Mouse (Mus musculus) hindlimb bud, embryonic 11.5 days (tissue): ENCODE results near the gene Dusp13.

Experiments
- DNase-seq: peaks from one replicate; pipeline ENCODE4 v3.0.0-alpha.2; 2012; ENCODE audit warnings: low read depth, low spot score; ENCODE audit errors: extremely low spot score

Gene Dusp13

GRCm38 (mm10) chr14:21750881-21751542 is at the start of gene Dusp13:
Gene Dusp13 (minus strand): TSS chr14:21751181.
- DNase-seq, result no peak

- no peak for DNase-seq
These were observed 49.7 kb upstream of the Dusp13 start for GRCm38 (mm10) chr14:21800641-21801040.

GRCm38 (mm10) chr14:21792250-21792649 is 41.3 kb upstream of the Dusp13 start:
- no peak for DNase-seq

- no peak for DNase-seq
These were observed 40.7 kb upstream of the Dusp13 start for GRCm38 (mm10) chr14:21791722-21792121.

- DNase-seq, result no peak
These were observed 39.7 kb upstream of the Dusp13 start for GRCm38 (mm10) chr14:21790585-21791251.

- no peak for DNase-seq
These were observed 37.1 kb upstream of the Dusp13 start for GRCm38 (mm10) chr14:21788121-21788520.

- no peak for DNase-seq
These were observed 36.4 kb upstream of the Dusp13 start for GRCm38 (mm10) chr14:21787374-21787773.

- no peak for DNase-seq
These were observed 35.5 kb upstream of the Dusp13 start for GRCm38 (mm10) chr14:21786500-21786899.

GRCm38 (mm10) chr14:21776201-21776600 is 25.2 kb upstream of the Dusp13 start:
- no peak for DNase-seq

GRCm38 (mm10) chr14:21773946-21774345 is 23.0 kb upstream of the Dusp13 start:
- DNase-seq, result no peak

- DNase-seq, result no peak
These were observed 21.7 kb upstream of the Dusp13 start for GRCm38 (mm10) chr14:21772506-21773281.

- no peak for DNase-seq
These were observed 15.5 kb upstream of the Dusp13 start for GRCm38 (mm10) chr14:21766398-21766958.

- no peak for DNase-seq
These were observed 14.9 kb upstream of the Dusp13 start for GRCm38 (mm10) chr14:21765754-21766397.

GRCm38 (mm10) chr14:21764646-21765045 is 13.7 kb upstream of the Dusp13 start:
- DNase-seq, result no peak

- no peak for DNase-seq
These were observed 12.8 kb upstream of the Dusp13 start for GRCm38 (mm10) chr14:21763736-21764135.

GRCm38 (mm10) chr14:21761560-21761959 is 10.6 kb upstream of the Dusp13 start:
- DNase-seq, result no peak

GRCm38 (mm10) chr14:21753367-21753766 is 2.4 kb upstream of the Dusp13 start:
- DNase-seq, result no peak

- no peak for DNase-seq
These were observed 1.4 kb upstream of the Dusp13 start for GRCm38 (mm10) chr14:21752411-21752810.

GRCm38 (mm10) chr14:21750008-21750880 is 737 bp downstream of the Dusp13 start, which contains the start of gene Samd8:
Gene Samd8 (plus strand): TSS chr14:21750531.
- peak; percentile 58 for DNase-seq
